11 mouse cellular contexts compared by ENCODE assay signal in genomic region chr17:27954629-27955402, GRCm38 (mm10). TPM values are rescaled to one million over a fixed set of nuclear protein-coding genes. Genes with fewer than 3 reads are reported as not detected.
A peak's percentile ranks its signal among the peaks of the same experiment; 100 is the strongest.
DNase-seq lines count a peak whose midpoint lies in the region; ATAC-seq and TF ChIP-seq lines count a peak whose summit lies in the region.
"Had no signal": no experiment of that assay in that cellular context is flagged by ENCODE, and none has a peak within 500 bp of the region (broad histone marks: within the 10 kb centered on the region; RNA-seq: fewer than 3 reads in every experiment).

No protein-coding gene starts in this region.

- 57% methylated on average over 14 of the region's 14 CpGs for WGBS in embryonic facial prominence, embryonic 12.5 days
- WGBS in liver, postnatal 0 days (ENCODE audit: insufficient replicate concordance) = 60% methylated on average over 14 of the region's 14 CpGs
- WGBS in neural tube, embryonic 15.5 days = 72% methylated on average over 14 of the region's 14 CpGs

- no peak overlapping the region for H3K9ac ChIP-seq in embryonic facial prominence, embryonic 12.5 days
- H3K9ac ChIP-seq in liver, postnatal 0 days (replicated peaks) = no peak overlapping the region
- H3K9ac ChIP-seq in neural tube, embryonic 15.5 days (replicated peaks) = no peak overlapping the region

- no peaks in the 10 kb centered on the region for H3K36me3 ChIP-seq in embryonic facial prominence, embryonic 12.5 days
- no peaks in the 10 kb centered on the region for H3K36me3 ChIP-seq in liver, postnatal 0 days (replicated peaks; ENCODE audit: insufficient read depth, low read length)
- H3K36me3 ChIP-seq in neural tube, embryonic 15.5 days = no peaks in the 10 kb centered on the region

- no peaks in the 10 kb centered on the region for H3K9me3 ChIP-seq in embryonic facial prominence, embryonic 12.5 days
- no peaks in the 10 kb centered on the region for H3K9me3 ChIP-seq in liver, postnatal 0 days (ENCODE audit: low read length)
- H3K9me3 ChIP-seq in neural tube, embryonic 15.5 days (replicated peaks) = no peaks in the 10 kb centered on the region

- H3K4me3 ChIP-seq in gastrocnemius, adult 2 months = no peak overlapping the region
- no peak overlapping the region for H3K4me3 ChIP-seq in left cerebral cortex, adult 2 months
- H3K4me3 ChIP-seq in embryonic facial prominence, embryonic 12.5 days = no peak overlapping the region
- H3K4me3 ChIP-seq in liver, postnatal 0 days (ENCODE audit: low read depth, low read length) = no peak overlapping the region
- H3K4me3 ChIP-seq in neural tube, embryonic 15.5 days (replicated peaks) = no peak overlapping the region

- no peak for TF ChIP-seq EP300 in liver, postnatal 0 days (IDR thresholded peaks at IDR 0.05; ENCODE audit: low read depth)

- peaks cover 15% of the 10 kb centered on the region for H3K4me1 ChIP-seq in embryonic facial prominence, embryonic 12.5 days
- 0 out of 2 replicates have a peak, but pooled peaks cover 10% of the 10 kb centered on the region for H3K4me1 ChIP-seq in liver, postnatal 0 days (ENCODE audit: insufficient read depth)
- peaks cover 5% of the 10 kb centered on the region for H3K4me1 ChIP-seq in neural tube, embryonic 15.5 days

- TF ChIP-seq CTCF in gastrocnemius, adult 2 months (IDR thresholded peaks at IDR 0.05) = no peak
- TF ChIP-seq CTCF in left cerebral cortex, adult 2 months (IDR thresholded peaks at IDR 0.05) = no peak
- TF ChIP-seq CTCF in liver, postnatal 0 days (IDR thresholded peaks at IDR 0.05; ENCODE audit: low read depth) = no peak

- peak overlapping the region; percentile 40 for H3K27ac ChIP-seq in gastrocnemius, adult 2 months
- H3K27ac ChIP-seq in left cerebral cortex, adult 2 months = peak overlapping the region; percentile 33; the same call in 1 of the 2 replicates
- H3K27ac ChIP-seq in embryonic facial prominence, embryonic 12.5 days = 0 out of 2 replicates have a peak overlapping the region, but pooled peaks have one; percentile 41
- 0 out of 2 replicates have a peak overlapping the region, but pooled peaks have one; percentile 18 for H3K27ac ChIP-seq in liver, postnatal 0 days (ENCODE audit: low read depth)
- no peak overlapping the region; the same call in 1 of the 2 replicates for H3K27ac ChIP-seq in neural tube, embryonic 15.5 days (replicated peaks)

- H3K27me3 ChIP-seq in embryonic facial prominence, embryonic 12.5 days = no peaks in the 10 kb centered on the region
- H3K27me3 ChIP-seq in liver, postnatal 0 days (ENCODE audit: insufficient read depth, low read length) = no peaks in the 10 kb centered on the region
- no peaks in the 10 kb centered on the region for H3K27me3 ChIP-seq in neural tube, embryonic 15.5 days (replicated peaks)

- no peak for DNase-seq in gastrocnemius, adult 2 months
- DNase-seq in gastrocnemius, adult 18-20 months (ENCODE audit: low spot score) = no peak
- no peak for DNase-seq in left cerebral cortex, adult 2 months (ENCODE audit: extremely low spot score in 1 of 2, low spot score in 2 of 2)
- DNase-seq in left cerebral cortex, postnatal 10 days (ENCODE audit: extremely low spot score in 1 of 2, low spot score in 2 of 2) = no peak
- no peak for DNase-seq in liver, postnatal 0 days
- no peak for DNase-seq in c-Kit-positive CD71-positive TER-119-positive erythroid progenitor cells, embryonic 14.5 days (ENCODE audit: low spot score)
- DNase-seq: adrenal gland, postnatal 36 days; left cerebral cortex, postnatal 4 days; lung, adult 2 months had no signal

- intact Hi-C loops in gastrocnemius, adult 2 months (cut with DNase I) = no loop called here
- intact Hi-C loops in left cerebral cortex, adult 2 months (cut with DNase I) = no loop called here
- intact Hi-C loops in left cerebral cortex, postnatal 10 days (cut with DNase I) = no loop called here

- no peak for ATAC-seq in embryonic facial prominence, embryonic 12.5 days (ENCODE audit: insufficient number of reproducible peaks, insufficient read depth, low FRiP score, low TSS enrichment)
- ATAC-seq in liver, postnatal 0 days = no peak
- no peak for ATAC-seq in neural tube, embryonic 15.5 days (ENCODE audit: low FRiP score)

- H3K4me2 ChIP-seq in embryonic facial prominence, embryonic 12.5 days (replicated peaks) = no peak overlapping the region
- H3K4me2 ChIP-seq in liver, postnatal 0 days (ENCODE audit: low read depth, low read length) = no peak overlapping the region
- no peak overlapping the region for H3K4me2 ChIP-seq in neural tube, embryonic 15.5 days

RNA-seq across cellular contexts. Expression of gene Taf11, which starts 45.2 kb away (rescaled TPM):
- 10 to 100 TPM; 14.0 to 19.1 TPM for total RNA-seq in gastrocnemius, adult 2 months (2021)
- 10 to 100 TPM; 16.8 to 17.4 TPM for total RNA-seq in gastrocnemius, adult 18-20 months (2021)
- 10 to 100 TPM; 45.6 to 51.1 TPM for total RNA-seq in left cerebral cortex, adult 2 months (2021)
- total RNA-seq in left cerebral cortex, postnatal 10 days (2021) = 10 to 100 TPM; 35.2 to 38.3 TPM
- polyA plus RNA-seq in embryonic facial prominence, embryonic 12.5 days (2016; fragmentation: Nextera tagmentation; extraction: Ambion mirVana) = 98.3 and 104 TPM in 2 replicates
- polyA plus RNA-seq in liver, postnatal 0 days (2015; fragmentation: Nextera tagmentation; extraction: Ambion mirVana) = 17.4 and 17.8 TPM in 2 replicates
- 52.6 and 58.4 TPM in 2 replicates for polyA plus RNA-seq in neural tube, embryonic 15.5 days (2015; fragmentation: Nextera tagmentation; extraction: Ambion mirVana)

RNA-seq across cellular contexts. Expression of gene Anks1, which starts 45.7 kb away (rescaled TPM):
- 10 to 100 TPM in 1 of 2 experiments, 1 to 10 TPM in 1; 8.8 to 23.4 TPM for total RNA-seq in gastrocnemius, adult 2 months (2021)
- 10 to 100 TPM; 10.2 to 11.0 TPM for total RNA-seq in gastrocnemius, adult 18-20 months (2021)
- total RNA-seq in left cerebral cortex, adult 2 months (2021) = 10 to 100 TPM; 36.6 to 54.9 TPM
- total RNA-seq in left cerebral cortex, postnatal 10 days (2021) = 10 to 100 TPM; 37.3 to 37.7 TPM
- polyA plus RNA-seq in embryonic facial prominence, embryonic 12.5 days (2016; fragmentation: Nextera tagmentation; extraction: Ambion mirVana) = 22.5 and 23.1 TPM in 2 replicates
- 2.3 and 3.0 TPM in 2 replicates for polyA plus RNA-seq in liver, postnatal 0 days (2015; fragmentation: Nextera tagmentation; extraction: Ambion mirVana)
- 46.3 and 50.4 TPM in 2 replicates for polyA plus RNA-seq in neural tube, embryonic 15.5 days (2015; fragmentation: Nextera tagmentation; extraction: Ambion mirVana)
